Mouse (Mus musculus) layer of hippocampus, postnatal 10 days (tissue): ENCODE measurements at regions not wholly inside any gene's neighbourhood (a gene's known extent, or its start where the extent isn't known, plus 50 kb on each side); places are given as distances from the start of the nearest gene placed in this dataset.
"Not testable (repeated sequence)": the region's sequence is repeated elsewhere in the genome, so short reads cannot be mapped to it uniquely, and the experiment has no call there.

Experiments
- DNase-seq, 2 experiments: peaks; one replicate each; pipeline ENCODE4 v3.0.0; 2021; ENCODE audit warnings: low spot score in 2 of 2

DNA sequence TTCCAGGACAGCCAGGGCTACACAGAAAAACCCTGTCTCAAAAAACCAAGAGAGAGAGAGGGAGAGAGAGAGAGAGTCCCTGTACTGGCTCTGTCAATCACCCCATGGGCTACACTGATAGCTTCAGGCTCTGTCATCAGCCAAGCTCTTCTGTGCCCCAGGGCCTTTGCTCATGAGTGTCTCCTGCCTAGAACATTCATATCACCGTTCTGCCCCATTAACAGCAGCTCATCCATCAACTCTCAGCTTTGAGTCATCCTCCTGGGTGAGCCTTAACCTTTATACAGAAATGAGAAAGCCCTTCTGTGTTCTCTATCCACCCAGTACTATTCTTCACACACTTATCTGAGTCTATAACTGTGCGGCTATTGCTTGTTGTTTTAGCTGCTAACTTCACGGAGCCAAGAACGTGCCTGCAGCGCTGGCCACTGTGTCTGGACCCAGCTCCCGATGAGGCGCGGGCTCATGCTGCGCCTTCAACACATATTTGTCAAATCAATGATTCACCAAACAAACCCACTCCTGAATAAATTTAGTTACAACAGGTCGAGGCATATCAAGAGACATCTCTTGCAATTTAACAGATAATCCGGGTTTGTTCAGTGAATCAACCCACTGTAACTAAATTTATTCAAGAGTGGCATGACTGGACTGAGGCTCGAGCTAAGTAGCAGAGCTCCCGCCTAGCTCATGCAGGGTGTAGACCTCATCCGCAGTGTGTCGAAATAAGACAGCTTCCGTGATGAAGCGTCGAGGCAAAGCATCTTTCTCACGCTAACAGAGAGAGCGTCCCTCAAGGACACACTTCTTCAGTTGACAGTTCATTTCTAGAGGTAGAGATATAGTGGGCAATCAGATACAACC lies 152.1 kb downstream of the Katnal1 start:
- DNase-seq: no peak

DNA sequence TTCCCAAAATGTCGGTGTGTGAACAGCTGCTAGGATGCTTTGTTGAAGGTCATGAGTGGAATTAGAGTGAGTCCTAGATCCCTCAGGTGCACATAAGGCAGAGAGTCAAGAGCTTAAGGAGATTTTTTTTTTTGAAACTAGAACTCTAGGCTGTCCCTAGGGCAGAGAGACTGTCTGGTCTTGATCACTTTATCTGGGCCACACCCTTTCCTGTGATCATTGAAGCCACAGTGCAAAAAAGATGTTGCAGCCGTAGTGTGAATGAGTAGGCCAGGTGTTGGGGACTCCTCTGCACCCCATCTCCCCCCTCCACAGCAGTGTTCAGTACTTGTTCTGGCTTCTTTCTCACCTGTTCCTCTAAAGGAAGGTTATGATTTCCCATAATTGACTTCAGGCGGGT lies 153.9 kb downstream of the Katnal1 start:
- no peak for DNase-seq

DNA sequence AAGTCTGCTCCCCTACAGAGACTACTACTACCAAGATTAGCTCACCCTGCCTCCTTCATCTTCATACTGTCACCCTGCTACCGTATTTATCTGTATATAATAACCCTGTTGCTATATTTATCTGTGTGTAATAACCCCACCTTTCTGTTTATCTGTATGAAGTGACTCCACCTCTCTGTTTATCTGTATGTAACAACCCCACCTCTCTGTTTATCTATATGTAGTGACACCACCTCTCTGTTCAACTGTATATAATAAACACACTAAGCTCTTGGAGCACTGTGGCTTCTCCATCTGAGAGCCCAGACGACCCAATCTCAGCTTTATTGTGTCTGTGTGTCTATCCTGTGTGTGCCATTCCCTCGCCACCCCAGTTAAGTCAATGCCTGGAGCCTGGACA lies 154.7 kb downstream of the Katnal1 start:
- no peak for DNase-seq

DNA sequence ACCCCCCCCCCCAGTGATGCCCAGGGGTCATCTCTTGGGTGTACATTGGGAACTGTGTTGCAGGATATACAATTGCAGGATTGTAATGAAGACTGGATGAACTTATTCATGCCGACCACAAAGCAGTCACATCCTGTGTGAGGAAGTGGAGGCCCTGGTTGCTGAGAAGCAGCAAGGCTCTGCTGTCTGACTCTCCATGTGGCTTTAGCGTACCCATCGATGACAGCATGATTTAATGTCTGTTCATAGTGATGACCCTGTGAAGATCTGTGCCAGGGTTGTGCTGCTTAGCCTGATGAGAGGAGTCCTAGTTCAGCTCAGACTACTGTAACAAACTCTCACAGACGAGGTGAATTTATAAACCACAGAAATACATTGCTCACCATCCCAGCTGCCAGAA lies 159.7 kb downstream of the Katnal1 start:
- DNase-seq: no peak

DNA sequence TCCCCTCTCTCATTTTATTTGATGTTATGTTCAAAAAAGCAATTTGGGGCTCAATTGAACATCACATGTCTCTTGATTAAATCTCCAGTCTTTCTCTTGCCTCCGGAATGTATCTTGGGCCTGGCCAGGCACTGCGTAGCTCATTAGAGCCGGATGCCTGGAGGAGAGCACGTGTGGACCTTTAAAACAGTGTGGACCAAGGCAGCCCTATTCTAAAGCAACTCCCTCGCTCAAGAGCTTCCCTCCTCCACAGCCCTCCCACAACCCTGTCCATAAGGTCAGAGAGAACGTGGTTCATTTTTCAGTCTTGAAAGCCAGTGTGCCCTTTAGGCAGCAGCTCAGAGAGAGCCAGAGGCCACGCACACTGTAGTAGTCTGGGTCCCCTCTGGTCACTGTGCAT lies 160.8 kb downstream of the Katnal1 start:
- no peak for DNase-seq

DNA sequence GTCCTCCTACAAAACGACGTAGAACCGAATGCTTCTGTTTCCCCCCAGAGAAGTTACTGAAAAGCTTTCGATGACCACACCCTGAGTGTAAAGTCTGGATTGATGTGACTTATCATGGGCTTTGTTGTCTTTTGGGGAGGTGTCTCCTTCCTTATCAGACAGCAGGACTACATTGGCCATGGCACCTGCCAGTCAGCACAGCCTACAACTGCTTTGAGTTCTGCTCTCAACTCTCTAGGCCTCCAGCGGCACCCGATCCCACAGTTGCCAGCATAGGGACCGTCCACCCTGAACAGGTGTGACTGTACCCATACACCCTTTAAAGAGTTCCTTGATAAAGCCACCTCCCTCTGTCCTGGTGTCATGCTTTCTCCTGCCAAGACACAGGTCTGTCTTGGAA lies 163.1 kb downstream of the Katnal1 start:
- DNase-seq: no peak

DNA sequence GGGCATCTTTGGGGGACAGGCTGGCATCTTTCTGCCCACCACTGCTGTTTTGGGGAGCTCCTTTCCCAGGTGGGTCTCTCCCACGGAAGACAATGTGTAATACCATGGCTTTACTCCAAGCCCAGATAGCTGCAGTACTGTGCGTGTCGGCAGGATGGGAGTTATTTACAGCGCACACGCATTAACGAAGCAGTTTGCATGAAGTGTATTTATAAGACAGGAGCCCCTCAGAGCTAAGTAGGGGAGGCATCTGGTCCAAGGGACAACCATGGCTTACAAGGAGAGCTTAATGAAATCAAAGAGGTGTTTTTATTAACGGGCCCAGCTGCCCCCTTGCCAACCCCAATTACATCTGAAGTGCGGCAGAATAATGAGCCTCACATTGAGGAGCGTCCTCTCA lies 169.0 kb downstream of the Katnal1 start:
- no peak for DNase-seq

DNA sequence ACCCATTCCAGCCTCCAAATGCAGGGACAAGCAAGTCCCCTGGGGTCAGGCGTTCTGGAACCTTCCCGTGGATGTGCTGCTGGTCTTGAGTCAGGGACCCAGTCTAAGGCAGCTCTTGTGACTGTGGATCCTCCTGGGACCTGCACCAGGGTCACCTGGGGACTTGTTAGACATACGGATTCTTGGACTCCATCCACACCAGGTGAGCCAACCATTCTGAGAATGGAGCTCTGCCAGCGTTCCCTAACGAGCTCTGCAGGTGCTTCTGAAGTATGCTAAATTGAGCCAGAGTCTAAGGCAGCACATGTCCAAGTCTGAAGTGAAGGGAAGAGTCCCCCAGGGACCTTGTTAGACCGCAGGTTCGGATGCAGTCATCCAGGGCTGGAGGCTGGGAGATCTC lies 170.3 kb downstream of the Katnal1 start:
- no peak for DNase-seq

DNA sequence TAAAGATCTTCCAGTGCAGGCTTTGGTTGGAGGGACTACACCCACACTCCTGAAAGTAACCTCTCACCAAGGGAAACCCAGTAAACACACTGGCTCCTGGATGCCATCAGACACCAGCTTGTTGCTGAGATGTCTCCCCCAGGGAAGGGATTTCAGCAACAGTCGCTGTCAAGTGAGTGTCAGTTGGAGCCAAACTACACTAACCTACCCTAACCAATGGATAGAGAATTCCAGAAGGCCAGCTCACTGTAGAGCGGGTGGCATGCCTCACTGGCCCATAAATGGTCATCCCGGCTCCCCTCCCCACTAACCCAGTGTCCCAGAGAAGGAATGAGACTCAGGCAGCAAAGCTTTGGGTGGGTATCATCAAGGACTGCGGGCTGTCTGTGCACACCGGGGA lies 171.4 kb downstream of the Katnal1 start:
- DNase-seq: no peak

DNA sequence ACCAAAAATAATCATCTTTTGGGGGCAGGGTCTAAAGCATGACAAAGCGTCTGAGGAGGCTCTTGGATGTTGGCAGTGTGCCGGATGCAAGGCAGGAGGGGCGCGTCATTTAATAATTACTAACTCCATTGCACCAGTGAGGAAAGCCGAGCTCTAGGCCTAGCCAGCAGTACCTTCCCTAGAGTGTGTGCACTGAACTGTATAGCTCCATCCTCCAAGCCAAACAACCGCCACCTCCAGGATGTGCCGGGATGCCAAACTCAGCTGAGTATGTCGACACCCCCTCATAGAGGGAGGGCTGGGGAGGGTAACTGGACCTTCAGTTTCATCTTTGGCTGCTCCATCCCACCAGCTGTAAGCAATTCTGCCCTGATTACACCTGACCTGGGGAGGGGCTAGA lies 171.9 kb downstream of the Katnal1 start:
- DNase-seq: no peak

DNA sequence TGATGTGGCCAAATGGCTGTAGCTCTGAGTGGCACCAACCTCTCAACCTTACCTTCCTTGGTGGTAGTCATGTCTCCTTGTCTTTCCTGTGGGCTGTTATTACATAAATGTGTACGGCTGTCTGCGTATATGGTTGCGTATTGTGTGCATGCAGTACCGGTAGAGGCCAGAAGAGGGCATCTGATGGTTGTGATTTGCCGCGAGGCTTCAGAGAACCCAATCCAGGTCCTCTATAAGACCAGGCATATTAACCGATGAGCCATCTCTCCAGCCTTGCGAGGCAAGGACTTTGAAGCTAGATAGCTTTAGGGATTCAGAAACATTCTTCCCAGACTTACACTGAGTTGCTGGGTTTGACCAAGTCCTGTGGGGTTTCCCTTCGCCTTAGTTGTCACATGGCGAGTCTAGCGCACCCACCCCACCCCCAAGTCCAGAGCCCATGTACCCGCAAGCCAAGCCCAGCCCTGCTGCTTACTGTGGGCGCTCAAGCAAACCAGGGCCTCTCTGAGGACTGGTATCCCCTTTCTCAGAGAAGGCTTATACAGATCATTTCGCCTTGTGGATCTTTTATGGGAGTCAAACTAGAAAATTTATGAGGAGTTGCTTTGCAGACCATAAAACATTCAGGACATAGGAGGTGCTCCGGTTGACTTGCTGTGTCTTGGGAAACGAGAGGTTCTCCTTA lies 172.7 kb downstream of the Katnal1 start:
- DNase-seq: no peak

DNA sequence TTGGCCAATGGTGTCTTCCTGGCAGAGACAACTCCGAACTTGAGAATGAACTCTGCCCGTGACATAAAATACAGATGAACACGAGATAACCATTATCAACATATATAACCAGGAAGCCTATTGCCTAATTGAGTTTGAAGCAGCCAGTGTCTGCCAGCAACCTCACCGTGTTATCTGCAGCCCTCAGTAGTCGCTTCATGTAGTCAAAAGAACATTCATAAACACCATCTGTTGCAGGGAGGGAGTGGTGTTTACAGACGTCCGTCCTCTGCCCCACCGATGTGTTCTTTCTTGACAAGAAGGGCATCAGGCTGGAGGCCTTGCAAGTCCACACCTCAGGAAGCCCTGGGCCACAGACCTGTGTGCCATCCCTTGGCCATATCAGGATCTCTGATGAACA lies 173.3 kb downstream of the Katnal1 start:
- no peak for DNase-seq

DNA sequence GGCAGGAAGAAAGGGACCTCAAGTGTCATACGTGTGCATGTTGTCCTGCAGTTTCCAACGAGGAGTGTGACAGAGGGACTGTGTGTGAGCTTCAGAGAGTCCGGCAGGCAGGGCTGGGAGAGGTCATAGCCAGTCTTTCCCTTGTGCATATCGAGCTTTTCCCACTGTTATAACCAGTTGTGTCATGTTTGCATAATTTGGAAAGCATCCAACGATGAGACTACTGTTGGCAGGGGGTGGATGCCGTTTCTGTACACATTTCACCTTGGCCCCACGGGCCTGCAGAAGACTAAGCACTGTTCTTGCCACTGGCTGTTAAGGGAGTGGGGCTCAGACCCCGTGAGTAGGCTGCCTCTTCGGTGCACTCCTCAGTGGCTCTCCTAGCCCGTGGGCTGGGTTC lies 174.2 kb downstream of the Katnal1 start:
- DNase-seq: no peak

DNA sequence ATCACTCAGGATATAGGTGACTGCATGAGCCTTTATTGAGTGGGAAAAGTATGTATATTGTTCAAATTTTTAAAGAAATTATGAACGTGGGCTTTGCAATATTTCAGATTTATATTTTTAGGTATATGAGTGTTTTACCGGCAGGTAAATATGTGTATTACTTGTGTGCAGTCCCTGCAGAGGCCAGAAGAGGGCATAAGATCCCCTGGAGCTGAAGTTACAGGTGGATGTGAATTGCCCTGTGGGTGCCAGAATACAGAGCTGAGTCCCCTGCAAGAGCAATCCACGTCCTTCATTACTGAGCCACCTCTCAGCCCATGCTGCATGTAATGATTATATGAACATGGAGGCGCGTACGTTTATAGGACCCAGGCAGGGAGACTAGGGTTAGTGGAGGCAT lies 174.8 kb downstream of the Katnal1 start:
- no peak for DNase-seq

DNA sequence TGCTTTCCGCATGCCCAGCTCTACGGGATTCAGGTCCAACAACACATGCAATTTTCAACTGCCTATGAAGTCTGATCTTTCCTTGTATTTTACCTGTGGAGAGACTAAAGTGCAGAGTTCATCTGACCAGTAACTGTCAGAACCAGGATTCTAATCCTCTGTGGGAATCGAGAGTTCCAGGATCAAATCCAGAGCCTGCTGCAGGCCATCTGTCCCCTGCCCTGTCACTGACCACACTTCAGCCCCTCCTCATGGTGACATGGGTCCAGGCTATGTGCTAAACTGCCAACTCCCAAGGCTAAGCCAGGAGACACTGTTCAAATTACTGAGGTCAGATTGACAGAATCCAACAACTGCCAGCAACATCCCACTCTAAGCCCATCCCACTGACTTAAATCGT lies 175.7 kb downstream of the Katnal1 start:
- no peak for DNase-seq

DNA sequence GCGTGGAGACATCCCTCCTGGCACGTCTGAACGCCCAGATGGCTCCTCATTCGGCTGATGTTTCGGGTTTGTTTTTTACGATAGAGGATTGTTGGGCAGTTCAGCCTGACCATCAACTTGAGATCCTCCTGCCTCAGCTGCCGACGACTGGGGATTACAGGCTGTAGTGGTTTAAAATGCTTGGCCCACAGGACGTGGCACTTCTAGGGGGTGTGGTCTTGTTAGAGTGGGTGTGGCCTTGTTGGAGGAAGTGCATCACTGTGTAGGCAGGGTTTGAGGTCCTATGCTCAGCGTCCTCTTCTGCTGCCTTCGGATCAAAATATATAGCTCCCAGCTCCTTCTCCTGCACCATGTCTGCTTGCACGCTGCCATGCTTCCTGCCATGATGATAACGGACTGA lies 177.1 kb downstream of the Katnal1 start:
- DNase-seq: no peak

DNA sequence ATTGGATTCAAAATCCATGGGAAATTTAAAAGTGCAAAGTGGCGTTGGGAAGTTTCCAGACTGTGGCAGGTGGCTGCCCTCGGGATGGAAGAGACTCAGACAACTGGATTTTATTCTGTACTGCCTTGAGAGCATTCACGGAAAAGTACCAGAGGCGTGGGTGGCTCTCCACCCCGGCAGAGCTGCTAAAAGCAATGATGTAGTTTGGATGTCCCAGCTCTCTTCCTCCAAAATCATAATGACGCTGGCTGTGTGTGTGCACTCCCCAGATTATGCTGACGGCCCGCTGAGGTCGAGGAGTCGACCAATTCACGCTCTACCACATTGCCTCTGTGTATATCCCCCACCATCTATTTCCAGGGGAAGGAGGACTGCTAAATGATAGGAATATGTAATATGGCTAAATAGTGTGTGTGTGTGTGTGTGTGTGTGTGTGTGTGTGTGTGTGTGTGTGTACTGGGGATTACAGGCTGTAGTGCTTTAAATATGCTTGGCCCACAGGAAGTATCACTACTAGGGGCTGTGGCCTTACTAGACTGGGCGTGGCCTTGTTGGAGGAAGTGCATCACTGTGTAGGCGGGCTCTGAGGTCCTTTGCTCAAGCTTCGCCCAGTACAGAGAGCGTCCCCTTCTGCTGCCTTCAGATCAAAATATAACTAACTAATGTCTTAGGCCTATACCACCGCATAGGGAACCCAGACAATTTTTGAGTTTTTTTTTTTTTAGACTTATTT lies 179.0 kb downstream of the Katnal1 start:
- no peak for DNase-seq

DNA sequence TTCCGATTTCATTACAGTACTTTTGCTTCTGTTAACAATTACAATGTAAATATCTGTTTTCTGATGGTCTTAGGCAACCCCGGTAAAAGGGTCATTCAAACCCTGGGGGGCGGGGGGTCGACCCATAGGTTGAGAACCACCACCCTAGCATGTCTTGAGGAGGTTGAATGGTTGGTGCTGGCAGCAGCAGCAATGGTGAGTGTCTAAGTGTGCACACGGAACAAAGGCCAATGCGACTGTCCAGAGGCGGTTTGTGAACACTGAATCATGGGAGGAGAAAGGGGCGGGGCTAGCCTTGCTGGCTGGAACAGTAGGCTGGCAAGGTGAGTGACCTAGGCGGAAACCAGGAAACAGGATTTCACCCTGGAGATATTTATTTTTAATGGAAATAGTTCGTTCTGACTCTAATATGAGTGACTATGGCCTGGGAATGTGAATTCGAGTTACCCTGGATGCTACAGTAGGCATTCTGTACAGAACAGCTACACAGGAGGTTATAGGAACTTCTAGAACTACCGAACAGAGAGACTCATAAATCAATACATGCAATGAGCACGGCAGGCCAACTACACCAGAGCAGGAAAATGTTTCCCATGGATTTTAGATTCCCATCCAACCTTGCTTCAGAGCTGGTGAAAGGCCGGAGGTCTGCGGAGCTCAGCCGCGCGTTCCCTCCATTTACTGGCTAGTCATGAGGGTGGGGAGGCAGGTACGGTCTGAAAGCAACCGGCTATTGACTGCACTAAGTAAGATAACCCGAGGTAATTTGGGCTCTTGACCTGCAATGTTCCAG lies 181.0 kb downstream of the Katnal1 start:
- no peak for DNase-seq

DNA sequence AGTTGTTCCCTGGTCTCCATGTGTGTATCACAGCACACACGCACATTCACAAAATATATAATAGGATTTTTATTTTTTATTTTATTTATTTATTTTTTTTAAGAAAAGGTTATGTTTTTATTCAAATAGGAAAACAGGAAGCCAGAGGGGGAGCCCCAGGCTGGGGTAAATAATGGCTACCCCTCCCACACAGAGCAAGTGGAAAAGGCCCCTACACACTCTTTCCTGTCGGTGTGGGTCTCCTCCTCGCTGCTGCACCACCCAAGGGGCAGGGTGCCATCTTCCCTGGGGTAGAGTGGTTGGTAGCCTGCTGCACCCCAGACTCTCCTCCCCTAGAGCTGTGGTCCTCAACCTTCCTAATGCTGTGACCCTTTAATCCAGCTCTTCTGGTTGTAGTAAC lies 181.6 kb downstream of the Katnal1 start:
- DNase-seq: no peak

DNA sequence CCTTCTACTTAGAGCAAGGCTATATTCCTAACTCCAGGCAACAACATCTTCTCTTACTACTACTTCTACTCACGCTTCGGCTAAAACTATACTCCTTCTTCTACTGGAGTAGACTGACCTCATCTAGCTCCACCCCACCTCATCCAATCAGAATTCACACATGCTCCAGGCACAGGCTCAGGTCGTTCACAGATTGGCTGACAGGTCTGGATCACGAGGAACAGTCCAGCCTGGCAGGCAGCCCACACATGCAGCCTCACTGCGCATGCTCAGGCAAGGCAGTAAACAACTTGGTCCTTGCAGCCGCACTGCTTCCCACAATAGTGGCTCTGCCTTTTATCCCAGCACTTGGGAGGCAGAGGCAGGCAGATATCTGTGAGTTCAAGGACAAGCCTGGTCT lies 182.4 kb downstream of the Katnal1 start:
- not testable (repeated sequence) for DNase-seq

DNA sequence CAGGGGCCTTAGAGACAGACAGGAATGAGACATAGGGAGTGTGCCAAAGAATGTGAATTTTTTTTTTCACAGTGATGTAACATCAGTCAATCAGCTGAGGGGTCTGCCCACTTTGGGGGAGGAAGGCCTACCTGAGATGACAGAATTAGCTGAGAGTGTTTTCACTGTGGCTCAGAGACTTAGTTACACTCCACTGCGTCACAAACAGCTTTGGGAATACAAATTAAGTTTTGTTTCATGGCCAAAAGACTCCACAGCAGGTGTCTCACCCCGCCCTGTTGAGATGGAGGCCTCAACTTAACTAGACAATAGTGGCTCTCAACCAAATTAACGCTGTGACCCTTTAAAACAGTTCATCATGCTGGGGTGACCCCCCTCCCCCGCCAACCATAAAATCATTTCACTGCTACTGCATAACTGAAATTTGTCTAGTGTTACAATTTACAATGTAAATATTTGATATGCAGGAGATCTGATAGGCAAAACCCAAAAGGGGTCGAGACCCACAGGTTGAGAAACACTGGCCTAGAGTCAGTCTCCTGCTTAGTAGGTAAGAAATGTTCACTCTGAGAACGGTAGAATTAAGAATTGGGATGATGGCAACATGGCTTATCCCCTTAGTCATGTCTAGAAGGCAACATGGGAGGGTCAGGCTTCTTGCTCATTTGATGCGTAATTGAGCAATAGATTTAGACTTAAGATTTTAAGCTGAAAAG lies 184.3 kb downstream of the Katnal1 start:
- no peak for DNase-seq
